Mouse (Mus musculus) kidney, embryonic 15.5 days (tissue): ENCODE data around the gene Ubqln3. TPM values are rescaled to one million over a fixed set of nuclear protein-coding genes. Genes with fewer than 3 reads are reported as not detected.

Experiments
- ATAC-seq: fragments of 200-750 bp; cut with Nextera tagmentation; replicated peaks from 2 replicates; pipeline ENCODE4 v1.8.0; 2017; ENCODE audit warnings: moderate TSS enrichment; ENCODE audit not compliant: low FRiP score
- H3K27ac ChIP-seq: fragments of 300-500 bp; sonication (generic); 2 replicates; pipeline ENCODE4 v1.5.1; 2015; ENCODE audit warnings: mild to moderate bottlenecking, inconsistent platforms
- H3K27me3 ChIP-seq: fragments of 300-500 bp; sonication (generic); 2 replicates; pipeline ENCODE4 v1.6.1; 2015; ENCODE audit warnings: inconsistent platforms
- H3K36me3 ChIP-seq: fragments of 300-500 bp; sonication (generic); 2 replicates; pipeline ENCODE4 v1.6.1; 2015; ENCODE audit warnings: inconsistent platforms
- H3K4me1 ChIP-seq: fragments of 300-500 bp; sonication (generic); 2 replicates; pipeline ENCODE4 v1.6.1; 2015; ENCODE audit warnings: inconsistent platforms
- H3K4me2 ChIP-seq: fragments of 300-500 bp; sonication (generic); 2 replicates; pipeline ENCODE4 v1.6.1; 2015; ENCODE audit warnings: moderate library complexity, mild to moderate bottlenecking, inconsistent platforms
- H3K4me3 ChIP-seq: fragments of 300-500 bp; sonication (generic); replicated peaks from 2 replicates; pipeline ENCODE4 v1.5.1; 2015; ENCODE audit warnings: mild to moderate bottlenecking, inconsistent platforms
- H3K9ac ChIP-seq: fragments of 300-500 bp; sonication (generic); 2 replicates; pipeline ENCODE4 v1.6.1; 2015; ENCODE audit warnings: mild to moderate bottlenecking, inconsistent platforms
- H3K9me3 ChIP-seq: fragments of 300-500 bp; sonication (generic); replicated peaks from 2 replicates; pipeline ENCODE4 v1.6.1; 2016; ENCODE audit warnings: inconsistent platforms
- WGBS: fragments of 180-500 bp; shearing (Covaris S2); methylation state at CpG from one replicate; pipeline ENCODE4 v1.1.7; 2015; ENCODE audit warnings: mixed read lengths; 5-methylcytosine and 5-hydroxymethylcytosine counted together
- polyA plus RNA-seq: library from polyadenylated mRNA; unstranded; fragments of >200 nt; fragmentation: Nextera tagmentation; extraction: Ambion mirVana; gene quantifications from 2 replicates; pipeline ENCODE4 v1.2.1, GENCODE M21; 2015

The Ubqln3 gene
- not detected in 2 replicates for polyA plus RNA-seq

- no peak within 1 kb of the TSS for H3K4me3 ChIP-seq
- H3K9ac ChIP-seq: no peak within 1 kb of the TSS
- H3K4me1 ChIP-seq: no peaks in the 10 kb centered on the region
- ATAC-seq: no peak
- no peaks in the 10 kb centered on the region for H3K36me3 ChIP-seq
- no peaks in the 10 kb centered on the region for H3K9me3 ChIP-seq
- H3K4me2 ChIP-seq: no peak within 1 kb of the TSS
- H3K27me3 ChIP-seq: no peaks in the 10 kb centered on the region
- H3K27ac ChIP-seq: no peak within 1 kb of the TSS
- 78% methylated on average over 3 of the region's 3 CpGs for WGBS
These were observed at the start of gene Ubqln3 for GRCm38 (mm10) chr7:104143179-104143578. Gene Ubqln3, minus strand, starts transcription at chr7:104143279.

DNA sequence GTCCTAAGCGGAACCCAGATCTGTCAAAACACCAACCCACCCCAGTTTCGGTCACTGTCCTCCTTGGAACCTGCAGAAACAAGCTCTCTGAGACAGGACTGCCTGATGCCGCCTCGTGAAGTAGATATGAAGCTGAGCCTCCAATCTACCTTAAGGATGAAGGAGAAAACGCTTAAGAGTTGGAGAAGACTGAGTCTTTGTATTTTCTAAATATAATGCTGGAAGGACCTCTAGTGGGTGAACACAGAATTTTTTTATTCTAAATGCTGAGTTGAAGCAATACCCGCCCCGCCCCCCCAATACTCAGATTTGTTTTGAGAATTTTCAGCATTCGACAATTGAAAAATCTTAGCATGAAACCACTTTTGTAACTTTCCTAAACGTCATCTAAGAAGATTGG lies 48.2 kb upstream of the Ubqln3 start:
- H3K36me3 ChIP-seq: no peaks in the 10 kb centered on the region
- no peak overlapping the region for H3K9ac ChIP-seq
- H3K27ac ChIP-seq: no peak overlapping the region
- H3K27me3 ChIP-seq: no peaks in the 10 kb centered on the region
- whole genome bisulfite sequencing: 64% methylated on average over 9 of the region's 9 CpGs
- no peak overlapping the region for H3K4me2 ChIP-seq
- no peak for ATAC-seq
- H3K4me1 ChIP-seq: no peaks in the 10 kb centered on the region
- no peaks in the 10 kb centered on the region for H3K9me3 ChIP-seq
- H3K4me3 ChIP-seq: no peak overlapping the region

GRCm38 (mm10) chr7:104183292-104183691 lies 40.2 kb upstream of the Ubqln3 start, which contains the start of gene Olfr648:
Gene Olfr648, minus strand, starts transcription at chr7:104183392.
- no peaks in the 10 kb centered on the region for H3K9me3 ChIP-seq
- no peaks in the 10 kb centered on the region for H3K4me1 ChIP-seq
- no peak within 1 kb of the TSS for H3K9ac ChIP-seq
- H3K27ac ChIP-seq: no peak within 1 kb of the TSS
- no peaks in the 10 kb centered on the region for H3K27me3 ChIP-seq
- no peak within 1 kb of the TSS for H3K4me3 ChIP-seq
- H3K36me3 ChIP-seq: no peaks in the 10 kb centered on the region
- H3K4me2 ChIP-seq: no peak within 1 kb of the TSS
- ATAC-seq: no peak
- 91% methylated on average over 2 of the region's 2 CpGs for WGBS

GRCm38 (mm10) chr7:104179074-104179473 lies 36.0 kb upstream of the Ubqln3 start:
- no peak overlapping the region for H3K27ac ChIP-seq
- no peak overlapping the region for H3K4me2 ChIP-seq
- H3K27me3 ChIP-seq: no peaks in the 10 kb centered on the region
- no peak for ATAC-seq
- no peaks in the 10 kb centered on the region for H3K9me3 ChIP-seq
- H3K36me3 ChIP-seq: no peaks in the 10 kb centered on the region
- no peak overlapping the region for H3K9ac ChIP-seq
- no peaks in the 10 kb centered on the region for H3K4me1 ChIP-seq
- no peak overlapping the region for H3K4me3 ChIP-seq
- WGBS: 91% methylated on average over 1 of the region's 1 CpGs

GRCm38 (mm10) chr7:104178422-104179054 lies 35.5 kb upstream of the Ubqln3 start:
- H3K27me3 ChIP-seq: no peaks in the 10 kb centered on the region
- no peaks in the 10 kb centered on the region for H3K4me1 ChIP-seq
- H3K9ac ChIP-seq: no peak overlapping the region
- H3K4me2 ChIP-seq: no peak overlapping the region
- H3K9me3 ChIP-seq: no peaks in the 10 kb centered on the region
- ATAC-seq: no peak
- H3K36me3 ChIP-seq: no peaks in the 10 kb centered on the region
- H3K4me3 ChIP-seq: no peak overlapping the region
- 82% methylated on average over 5 of the region's 5 CpGs for WGBS
- no peak overlapping the region for H3K27ac ChIP-seq

DNA sequence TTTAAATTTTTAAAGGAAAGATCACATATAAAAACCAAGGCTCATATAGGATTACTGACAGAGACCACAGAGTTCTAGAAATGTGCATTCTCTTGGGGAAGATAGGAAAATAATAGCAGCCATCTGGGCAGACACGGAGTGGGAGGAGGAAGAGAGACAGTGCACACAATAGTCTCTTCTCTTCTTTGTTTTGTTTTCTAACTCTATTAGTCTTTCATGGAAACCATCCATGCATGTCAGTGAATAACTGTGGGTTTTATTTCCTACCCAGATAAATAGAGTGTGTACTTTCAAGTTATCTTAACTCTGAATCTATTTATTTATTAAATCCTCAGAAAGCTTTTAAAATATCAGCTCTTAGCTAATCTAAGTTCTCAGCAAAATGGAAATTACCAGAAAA lies 32.0 kb upstream of the Ubqln3 start:
- Histone ChIP-seq H3K4me1 (no peaks in the 10 kb centered on the region), H3K9me3 (no peaks in the 10 kb centered on the region), H3K36me3 (no peaks in the 10 kb centered on the region), H3K4me2 (no peak overlapping the region), H3K27me3 (no peaks in the 10 kb centered on the region), H3K27ac (no peak overlapping the region), H3K9ac (no peak overlapping the region), H3K4me3 (no peak overlapping the region)
- no peak for ATAC-seq
- WGBS: 57% methylated on average over 1 of the region's 1 CpGs

DNA sequence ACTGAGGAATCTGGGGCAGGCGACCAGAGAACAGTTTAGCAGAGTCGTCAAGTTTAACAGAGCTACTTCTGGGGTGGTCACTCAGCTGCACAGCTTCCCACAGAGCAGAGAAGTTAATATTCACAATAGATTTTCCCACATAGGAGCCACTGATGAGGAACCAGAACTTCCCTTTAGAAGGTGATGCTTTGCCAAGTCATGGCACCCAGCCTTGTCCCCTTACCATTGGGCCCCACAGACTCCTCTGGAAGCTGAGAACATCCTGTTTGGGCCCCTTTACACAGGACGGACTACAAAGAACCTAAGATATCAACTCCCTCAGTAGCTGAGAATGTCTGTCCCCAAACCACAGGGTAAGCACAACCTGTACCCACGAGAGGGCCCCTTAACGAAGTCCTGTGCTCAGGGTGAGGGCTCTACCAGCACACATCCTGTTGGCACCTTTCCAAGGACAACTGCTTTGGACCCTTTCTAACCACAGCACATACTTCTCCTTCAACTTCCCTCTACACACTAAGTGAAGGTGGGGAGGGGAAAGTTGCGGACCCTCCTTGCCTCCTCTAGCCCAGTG lies 26.6 kb upstream of the Ubqln3 start:
- 0 out of 2 replicates have a peak, but pooled peaks have one; percentile 46 for ATAC-seq
- Histone ChIP-seq H3K4me2 (no peak overlapping the region), H3K27ac (no peak overlapping the region), H3K27me3 (no peaks in the 10 kb centered on the region), H3K9ac (no peak overlapping the region), H3K9me3 (no peaks in the 10 kb centered on the region), H3K36me3 (no peaks in the 10 kb centered on the region), H3K4me1 (no peaks in the 10 kb centered on the region), H3K4me3 (no peak overlapping the region)
- 65% methylated on average over 6 of the region's 6 CpGs for WGBS

DNA sequence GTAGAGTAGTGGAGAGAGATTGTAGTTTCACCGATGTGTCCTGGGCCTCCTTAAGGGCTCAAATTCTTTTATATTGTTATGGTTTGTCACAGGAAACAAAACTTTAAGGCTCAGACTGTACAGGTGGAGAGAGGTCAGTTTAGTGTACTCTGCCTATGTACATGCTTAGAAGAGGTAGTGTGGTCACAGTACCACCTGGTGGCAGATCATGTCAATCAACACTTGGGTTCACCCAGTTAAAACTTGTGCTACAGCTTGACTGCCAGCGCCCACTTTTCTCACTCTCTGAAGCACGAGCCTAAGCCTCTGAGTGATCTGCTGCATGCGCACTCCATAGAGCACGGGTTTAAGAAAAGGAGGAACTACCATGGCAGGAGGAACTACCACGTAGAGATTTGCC lies 24.0 kb upstream of the Ubqln3 start:
- 0 out of 2 replicates have a peak, but pooled peaks have one; percentile 18 for ATAC-seq
- no peaks in the 10 kb centered on the region for H3K4me1 ChIP-seq
- no peaks in the 10 kb centered on the region for H3K27me3 ChIP-seq
- no peaks in the 10 kb centered on the region for H3K36me3 ChIP-seq
- H3K4me2 ChIP-seq: no peak overlapping the region
- H3K9me3 ChIP-seq: no peaks in the 10 kb centered on the region
- H3K9ac ChIP-seq: no peak overlapping the region
- no peak overlapping the region for H3K4me3 ChIP-seq
- WGBS: 79% methylated on average over 6 of the region's 6 CpGs
- H3K27ac ChIP-seq: no peak overlapping the region

DNA sequence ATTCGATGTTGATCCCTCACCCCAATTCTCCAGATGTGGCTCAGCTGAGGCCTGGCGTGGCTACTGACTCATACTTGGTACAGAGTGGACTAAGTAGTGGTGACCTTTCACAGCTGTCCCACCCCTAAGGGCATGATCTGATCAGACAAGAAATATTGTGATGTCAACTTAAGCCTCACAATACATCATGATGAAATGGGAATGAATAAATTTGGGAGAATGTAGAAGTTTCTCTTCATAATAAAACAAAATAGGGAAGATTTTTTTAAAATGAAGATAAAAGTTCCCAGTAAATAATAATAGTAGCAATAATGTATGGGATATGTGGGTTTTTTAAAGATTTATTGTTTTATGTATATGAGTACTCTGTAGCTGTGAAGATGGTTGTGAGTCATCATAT lies 7.4 kb upstream of the Ubqln3 start, which contains the start of gene Ubqlnl:
Ubqlnl (minus strand) TSS at position 101 of the 400 bp plus-strand sequence.
- ATAC-seq: no peak
- Histone ChIP-seq H3K36me3 (no peaks in the 10 kb centered on the region), H3K27me3 (no peaks in the 10 kb centered on the region), H3K4me2 (no peak within 1 kb of the TSS), H3K4me3 (no peak within 1 kb of the TSS), H3K27ac (no peak within 1 kb of the TSS), H3K9me3 (no peaks in the 10 kb centered on the region), H3K9ac (no peak within 1 kb of the TSS), H3K4me1 (no peaks in the 10 kb centered on the region)
- 86% methylated on average over 2 of the region's 2 CpGs for WGBS

- ATAC-seq: no peak
- Histone ChIP-seq H3K4me2 (no peak within 1 kb of the TSS), H3K9ac (no peak within 1 kb of the TSS), H3K27me3 (no peaks in the 10 kb centered on the region), H3K4me1 (no peaks in the 10 kb centered on the region), H3K4me3 (no peak within 1 kb of the TSS), H3K27ac (no peak within 1 kb of the TSS), H3K9me3 (no peaks in the 10 kb centered on the region), H3K36me3 (no peaks in the 10 kb centered on the region)
- WGBS: 92% methylated on average over 5 of the region's 5 CpGs
These were observed 5.8 kb downstream of the Ubqln3 start, which contains the start of gene Olfr643 for GRCm38 (mm10) chr7:104137305-104137704. Gene Olfr643, minus strand, starts transcription at chr7:104137405.

DNA sequence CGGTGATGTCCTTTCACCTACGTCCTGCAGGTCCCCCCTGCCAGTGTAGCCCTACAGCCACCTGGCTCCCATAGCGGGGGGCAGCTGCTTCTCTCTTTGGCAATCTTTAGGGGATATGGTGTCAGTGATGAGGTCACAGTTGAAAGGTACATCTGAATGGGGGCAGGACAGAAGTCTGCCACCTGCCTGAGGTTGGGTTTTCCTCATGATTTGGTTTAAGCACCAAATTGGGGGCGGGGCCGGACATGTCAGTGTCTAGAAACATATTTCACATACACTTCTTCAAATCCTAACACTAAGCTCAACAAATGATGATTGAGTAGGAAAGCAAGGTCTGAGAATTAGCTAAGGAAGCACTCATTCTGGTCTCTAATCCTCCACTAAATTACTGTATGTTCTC lies 13.4 kb downstream of the Ubqln3 start, which contains the start of gene Ubqln5:
Ubqln5 (minus strand) TSS at position 101 of the 400 bp plus-strand sequence.
- H3K4me3 ChIP-seq: no peak within 1 kb of the TSS
- H3K4me2 ChIP-seq: no peak within 1 kb of the TSS
- H3K9ac ChIP-seq: no peak within 1 kb of the TSS
- no peaks in the 10 kb centered on the region for H3K27me3 ChIP-seq
- H3K36me3 ChIP-seq: no peaks in the 10 kb centered on the region
- H3K27ac ChIP-seq: no peak within 1 kb of the TSS
- ATAC-seq: no peak
- WGBS: 88% methylated on average over 5 of the region's 5 CpGs
- no peaks in the 10 kb centered on the region for H3K9me3 ChIP-seq
- no peaks in the 10 kb centered on the region for H3K4me1 ChIP-seq

DNA sequence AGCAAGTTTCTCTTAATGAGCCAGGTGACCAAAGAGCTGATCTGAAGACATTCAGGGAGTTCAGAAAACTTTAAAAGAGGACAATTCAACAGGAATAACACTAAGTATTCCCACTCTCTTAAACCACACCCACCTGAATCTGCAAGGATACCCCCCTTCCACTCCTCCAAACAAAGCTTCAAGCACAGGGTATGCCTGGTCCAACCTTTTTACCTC lies 38.4 kb downstream of the Ubqln3 start, which contains the start of gene Olfr646:
Olfr646 (plus strand) TSS at position 117 of the 216 bp plus-strand sequence.
- no peaks in the 10 kb centered on the region for H3K36me3 ChIP-seq
- H3K27me3 ChIP-seq: no peaks in the 10 kb centered on the region
- no peak within 1 kb of the TSS for H3K4me2 ChIP-seq
- H3K4me3 ChIP-seq: no peak within 1 kb of the TSS
- H3K4me1 ChIP-seq: no peaks in the 10 kb centered on the region
- H3K27ac ChIP-seq: no peak within 1 kb of the TSS
- no peaks in the 10 kb centered on the region for H3K9me3 ChIP-seq
- no peak within 1 kb of the TSS for H3K9ac ChIP-seq
- no peak for ATAC-seq
